Mouse (Mus musculus): ENCODE data around the gene Mapk3. TPM values are rescaled to one million over a fixed set of nuclear protein-coding genes. Genes with fewer than 3 reads are reported as not detected.
"Not testable (repeated sequence)": the region's sequence is repeated elsewhere in the genome, so short reads cannot be mapped to it uniquely, and the experiment has no call there.

The Mapk3 gene
- polyA plus RNA-seq, 1 experiment from 2014 or later, result 63.8 TPM

DNA sequence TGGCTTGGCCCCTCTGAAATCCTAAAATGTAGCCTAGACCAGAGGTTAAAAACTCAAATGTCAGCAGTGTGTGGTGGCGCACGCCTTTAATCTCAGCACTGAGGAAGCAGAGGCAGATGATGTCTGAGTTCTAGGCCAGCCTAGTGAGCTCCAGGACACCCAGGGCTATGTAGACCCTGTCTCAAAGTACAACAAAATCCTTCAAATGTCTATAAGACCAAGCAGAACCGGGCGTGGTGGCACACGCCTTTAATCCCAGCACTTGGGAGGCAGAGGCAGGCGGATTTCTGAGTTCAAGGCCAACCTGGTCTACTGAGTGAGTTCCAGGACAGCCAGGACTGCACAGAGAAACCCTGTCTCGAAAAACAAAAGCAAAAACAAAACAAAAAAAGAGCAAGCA, 19.7 kb downstream of the Mapk3 start:
- Histone ChIP-seq H3K4me1 (replicated peaks) (peaks cover 67% of the 10 kb centered on the region), H3K36me3 (peaks cover 15% of the 10 kb centered on the region), H3K27ac (peak overlapping the region; percentile 87; the same call in 1 of the 2 replicates)
- not testable (repeated sequence) for H3K27me3 ChIP-seq (ENCODE audit: insufficient read depth, poor library complexity, severe bottlenecking); H3K9me3 ChIP-seq; DNase-seq (ENCODE audit: low spot score); H3K4me3 ChIP-seq
- 89% methylated on average over 7 of the region's 7 CpGs for WGBS

DNA sequence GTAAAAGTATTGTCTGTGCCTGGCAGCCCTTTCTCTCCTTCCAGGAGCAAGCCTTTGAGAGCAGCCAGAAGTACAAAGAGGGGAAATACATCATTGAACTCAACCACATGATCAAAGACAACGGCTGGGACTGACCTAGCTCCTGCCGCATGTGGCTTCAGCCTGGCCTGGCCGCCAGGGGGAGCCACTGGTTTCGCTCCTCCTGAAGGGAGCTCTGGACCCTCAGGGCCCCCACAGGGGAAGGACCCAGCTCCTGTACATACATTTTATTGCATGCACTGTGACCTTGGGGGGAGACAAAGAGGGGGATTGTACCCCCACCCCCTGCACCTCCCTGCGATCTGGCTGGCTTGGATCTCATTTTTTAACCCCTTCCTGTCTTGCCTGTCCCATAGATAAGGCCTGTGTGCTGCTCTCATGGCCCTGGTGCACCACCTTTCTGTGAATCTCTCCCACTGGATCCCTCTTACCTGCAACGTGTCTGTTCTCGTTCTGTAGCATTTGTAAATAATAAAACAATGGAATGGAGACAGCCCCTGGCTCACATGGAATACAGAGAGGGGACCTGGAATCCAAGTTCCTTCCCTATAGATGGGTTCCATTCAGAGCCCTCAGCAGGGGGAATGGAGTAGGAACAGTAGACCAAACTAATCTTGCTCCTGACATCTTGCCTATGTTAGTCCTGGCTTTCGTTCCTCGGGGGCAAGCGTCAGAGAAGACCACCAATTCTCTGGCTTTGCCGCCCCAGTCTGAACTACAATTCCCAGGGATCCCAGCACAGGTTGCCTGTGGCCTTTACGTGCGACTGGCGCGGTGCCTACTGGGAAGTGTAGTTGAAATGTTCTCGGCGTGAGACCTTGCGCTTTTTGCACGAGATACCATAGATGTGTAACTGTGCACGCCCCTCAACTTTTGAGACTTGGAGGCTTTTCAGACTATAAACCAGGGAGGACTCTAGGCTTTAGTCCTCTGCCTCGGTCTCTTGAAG, 20.9 kb downstream of the Mapk3 start:
- H3K4me1 ChIP-seq (replicated peaks), result peaks cover 67% of the 10 kb centered on the region
- no peaks in the 10 kb centered on the region for H3K9me3 ChIP-seq
- peak overlapping the region; percentile 57 for H3K4me3 ChIP-seq
- peak overlapping the region; percentile 87 for H3K27ac ChIP-seq
- H3K36me3 ChIP-seq, result peaks cover 27% of the 10 kb centered on the region
- no peaks in the 10 kb centered on the region for H3K27me3 ChIP-seq (ENCODE audit: insufficient read depth, poor library complexity, severe bottlenecking)
- WGBS, result 2% methylated on average over 21 of the region's 21 CpGs
- DNase-seq (ENCODE audit: low spot score), result peak; percentile 90

DNA sequence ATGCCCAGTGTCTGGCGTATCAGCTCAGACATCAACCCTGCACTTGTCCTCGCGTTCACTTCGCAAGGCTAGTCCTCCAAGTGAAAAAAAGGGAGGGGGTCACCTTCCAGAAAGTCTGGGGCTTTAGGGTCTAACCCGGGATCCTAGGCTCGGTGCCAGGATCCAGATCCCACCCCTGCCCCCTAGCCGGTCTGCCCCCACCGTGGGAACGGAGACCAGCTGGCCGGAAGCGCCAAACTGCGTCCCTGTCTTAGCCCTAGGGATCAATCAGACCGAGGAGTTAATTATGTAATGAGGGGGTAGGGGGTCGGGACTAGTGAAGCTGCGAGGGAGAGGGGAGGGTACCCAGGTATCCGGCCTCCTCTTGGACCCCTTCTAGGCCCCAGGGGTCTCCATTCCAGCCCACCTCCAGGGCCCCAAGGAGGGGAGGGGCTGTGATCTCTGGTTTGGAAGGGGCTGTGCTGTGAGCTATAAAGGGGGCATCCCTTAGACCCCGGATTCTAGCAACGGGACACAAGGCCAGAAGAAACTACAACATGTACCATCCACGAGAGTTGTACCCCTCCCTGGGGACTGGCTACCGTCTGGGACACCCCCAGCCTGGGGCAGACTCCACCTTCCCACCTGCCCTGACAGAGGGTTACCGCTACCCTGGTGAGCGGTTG, 21.7 kb downstream of the Mapk3 start, which contains the start of gene Tbx6:
Tbx6 (plus strand) TSS at position 513 of the 665 bp plus-strand sequence.
- Histone ChIP-seq H3K9me3 (no peaks in the 10 kb centered on the region), H3K4me1 (replicated peaks) (peaks cover 61% of the 10 kb centered on the region), H3K27ac (peak within 1 kb of the TSS; percentile 87), H3K27me3 (ENCODE audit: insufficient read depth, poor library complexity, severe bottlenecking) (no peaks in the 10 kb centered on the region), H3K4me3 (peak within 1 kb of the TSS; percentile 57), H3K36me3 (peaks cover 35% of the 10 kb centered on the region)
- WGBS, result 7% methylated on average over 22 of the region's 22 CpGs
- DNase-seq (ENCODE audit: low spot score), result no peak

DNA sequence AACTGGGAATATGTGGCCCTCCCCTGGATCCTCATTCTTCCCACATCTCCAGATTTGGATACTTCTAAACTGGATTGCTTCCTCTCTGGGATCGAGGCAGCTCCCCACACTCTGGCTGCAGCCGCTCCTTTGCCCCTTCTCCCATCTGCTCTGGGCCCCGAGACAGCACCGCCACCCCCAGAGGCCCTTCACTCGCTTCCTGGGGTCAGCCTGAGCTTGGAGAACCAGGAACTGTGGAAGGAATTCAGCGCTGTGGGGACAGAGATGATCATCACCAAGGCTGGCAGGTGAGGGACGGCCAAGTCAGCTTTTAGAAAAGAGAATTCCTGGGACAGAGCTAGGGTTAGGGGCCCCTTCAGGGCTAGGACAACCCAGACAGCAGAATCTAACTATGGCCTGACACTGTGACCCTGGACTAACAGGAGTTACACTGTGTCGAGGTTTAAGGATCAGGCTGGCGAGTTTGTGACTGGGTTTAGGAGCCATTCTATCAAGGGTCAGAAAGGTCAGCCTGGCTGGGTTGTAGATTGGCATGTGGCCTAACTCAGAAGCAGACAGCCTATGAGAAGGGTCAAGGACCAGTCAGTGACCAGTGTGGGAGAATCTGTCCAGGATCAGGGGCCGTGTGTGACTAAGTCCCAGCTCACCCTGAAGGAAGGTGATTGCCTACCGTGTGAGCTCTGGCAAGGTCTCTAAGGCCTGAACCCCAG, 22.4 kb downstream of the Mapk3 start:
- WGBS, result 38% methylated on average over 11 of the region's 11 CpGs
- DNase-seq (ENCODE audit: low spot score), result peak; percentile 9
- H3K4me3 ChIP-seq, result peak overlapping the region; percentile 57; the same call in 1 of the 2 replicates
- H3K36me3 ChIP-seq, result peaks cover 42% of the 10 kb centered on the region
- H3K4me1 ChIP-seq (replicated peaks), result peaks cover 55% of the 10 kb centered on the region
- H3K9me3 ChIP-seq, result no peaks in the 10 kb centered on the region
- no peaks in the 10 kb centered on the region for H3K27me3 ChIP-seq (ENCODE audit: insufficient read depth, poor library complexity, severe bottlenecking)
- H3K27ac ChIP-seq, result peak overlapping the region; percentile 87

GRCm38 (mm10) chr7:126782693-126783092, 23.3 kb downstream of the Mapk3 start:
- 82% methylated on average over 13 of the region's 13 CpGs for WGBS
- H3K27ac ChIP-seq, result 0 out of 2 replicates have a peak overlapping the region, but pooled peaks have one; percentile 2
- H3K36me3 ChIP-seq, result peaks cover 51% of the 10 kb centered on the region
- no peak for DNase-seq (ENCODE audit: low spot score)
- H3K27me3 ChIP-seq (ENCODE audit: insufficient read depth, poor library complexity, severe bottlenecking), result no peaks in the 10 kb centered on the region
- peaks cover 46% of the 10 kb centered on the region for H3K4me1 ChIP-seq (replicated peaks)
- H3K9me3 ChIP-seq, result no peaks in the 10 kb centered on the region
- no peak overlapping the region for H3K4me3 ChIP-seq

DNA sequence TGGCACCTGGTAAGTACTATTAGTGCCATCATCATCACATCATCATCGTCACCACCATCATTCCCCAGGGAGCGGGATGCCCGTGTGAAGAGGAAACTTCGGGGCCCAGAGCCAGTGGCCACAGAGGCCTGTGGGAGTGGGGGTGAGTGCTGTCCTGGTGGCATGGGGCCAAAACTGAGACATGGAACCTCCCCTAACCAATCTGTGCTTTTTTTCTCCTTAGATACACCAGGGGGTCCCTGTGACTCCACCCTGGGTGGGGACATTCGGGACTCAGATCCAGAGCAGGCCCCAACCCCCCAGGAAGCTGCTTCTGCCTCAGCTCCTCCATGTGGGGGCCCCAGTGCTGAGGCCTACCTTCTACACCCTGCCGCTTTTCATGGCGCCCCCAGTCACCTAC, 25.1 kb downstream of the Mapk3 start:
- no peak for DNase-seq (ENCODE audit: low spot score)
- peaks cover 37% of the 10 kb centered on the region for H3K4me1 ChIP-seq (replicated peaks)
- no peak overlapping the region for H3K4me3 ChIP-seq
- H3K9me3 ChIP-seq, result no peaks in the 10 kb centered on the region
- WGBS, result 90% methylated on average over 7 of the region's 7 CpGs
- peaks cover 69% of the 10 kb centered on the region for H3K36me3 ChIP-seq
- H3K27ac ChIP-seq, result no peak overlapping the region
- H3K27me3 ChIP-seq (ENCODE audit: insufficient read depth, poor library complexity, severe bottlenecking), result no peaks in the 10 kb centered on the region

DNA sequence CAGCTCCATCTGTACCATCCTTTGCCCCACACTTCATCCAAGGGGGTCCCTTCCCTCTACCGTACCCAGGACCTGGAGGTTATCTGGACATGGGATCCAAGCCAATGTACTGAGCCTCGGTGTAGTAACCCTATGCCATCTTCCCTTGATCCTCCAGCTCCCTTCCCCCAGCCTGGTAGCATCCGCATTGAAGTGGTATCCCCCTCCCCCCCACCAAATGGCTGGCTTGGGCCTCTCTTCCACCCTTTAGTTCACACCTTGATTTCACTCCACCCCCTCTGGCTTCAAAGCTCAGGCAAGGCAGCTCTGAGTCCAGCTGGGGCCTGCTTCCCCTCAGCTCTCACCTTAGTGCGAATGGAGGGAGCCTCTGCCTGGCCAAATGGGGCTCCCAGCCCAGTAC, 25.7 kb downstream of the Mapk3 start:
- WGBS, result 82% methylated on average over 4 of the region's 4 CpGs
- H3K27me3 ChIP-seq (ENCODE audit: insufficient read depth, poor library complexity, severe bottlenecking), result no peaks in the 10 kb centered on the region
- peaks cover 33% of the 10 kb centered on the region for H3K4me1 ChIP-seq (replicated peaks)
- H3K36me3 ChIP-seq, result peaks cover 75% of the 10 kb centered on the region
- DNase-seq (ENCODE audit: low spot score), result no peak
- no peak overlapping the region for H3K4me3 ChIP-seq
- H3K9me3 ChIP-seq, result no peaks in the 10 kb centered on the region
- H3K27ac ChIP-seq, result no peak overlapping the region

GRCm38 (mm10) chr7:126786142-126786541, 26.7 kb downstream of the Mapk3 start:
- peaks cover 33% of the 10 kb centered on the region for H3K4me1 ChIP-seq (replicated peaks)
- no peak overlapping the region for H3K4me3 ChIP-seq
- H3K27me3 ChIP-seq (ENCODE audit: insufficient read depth, poor library complexity, severe bottlenecking), result no peaks in the 10 kb centered on the region
- WGBS, result 94% methylated on average over 14 of the region's 14 CpGs
- DNase-seq (ENCODE audit: low spot score), result no peak
- H3K36me3 ChIP-seq, result peaks cover 85% of the 10 kb centered on the region
- H3K9me3 ChIP-seq, result no peaks in the 10 kb centered on the region
- H3K27ac ChIP-seq, result no peak overlapping the region

GRCm38 (mm10) chr7:126789141-126789540, 29.7 kb downstream of the Mapk3 start:
- Histone ChIP-seq H3K27ac (no peak overlapping the region), H3K4me1 (replicated peaks) (peaks cover 26% of the 10 kb centered on the region), H3K36me3 (peaks cover 75% of the 10 kb centered on the region), H3K4me3 (no peak overlapping the region), H3K9me3 (no peaks in the 10 kb centered on the region), H3K27me3 (ENCODE audit: insufficient read depth, poor library complexity, severe bottlenecking) (no peaks in the 10 kb centered on the region)
- no peak for DNase-seq (ENCODE audit: low spot score)
- 91% methylated on average over 4 of the region's 4 CpGs for WGBS

- DNase-seq (ENCODE audit: low spot score), result peak; percentile 99
- peak within 1 kb of the TSS; percentile 98 for H3K27ac ChIP-seq
- peaks cover 45% of the 10 kb centered on the region for H3K4me1 ChIP-seq (replicated peaks)
- under 1% methylated on average over 83 of the region's 83 CpGs for WGBS
- peaks cover 75% of the 10 kb centered on the region for H3K36me3 ChIP-seq
- peak within 1 kb of the TSS; percentile 98 for H3K4me3 ChIP-seq
- H3K9me3 ChIP-seq, result no peaks in the 10 kb centered on the region
- H3K27me3 ChIP-seq (ENCODE audit: insufficient read depth, poor library complexity, severe bottlenecking), result no peaks in the 10 kb centered on the region
Observed at GRCm38 (mm10) chr7:126791851-126792720, 32.7 kb downstream of the Mapk3 start, which contains the start of gene Ppp4c. Gene Ppp4c (minus strand): TSS chr7:126792496.

DNA sequence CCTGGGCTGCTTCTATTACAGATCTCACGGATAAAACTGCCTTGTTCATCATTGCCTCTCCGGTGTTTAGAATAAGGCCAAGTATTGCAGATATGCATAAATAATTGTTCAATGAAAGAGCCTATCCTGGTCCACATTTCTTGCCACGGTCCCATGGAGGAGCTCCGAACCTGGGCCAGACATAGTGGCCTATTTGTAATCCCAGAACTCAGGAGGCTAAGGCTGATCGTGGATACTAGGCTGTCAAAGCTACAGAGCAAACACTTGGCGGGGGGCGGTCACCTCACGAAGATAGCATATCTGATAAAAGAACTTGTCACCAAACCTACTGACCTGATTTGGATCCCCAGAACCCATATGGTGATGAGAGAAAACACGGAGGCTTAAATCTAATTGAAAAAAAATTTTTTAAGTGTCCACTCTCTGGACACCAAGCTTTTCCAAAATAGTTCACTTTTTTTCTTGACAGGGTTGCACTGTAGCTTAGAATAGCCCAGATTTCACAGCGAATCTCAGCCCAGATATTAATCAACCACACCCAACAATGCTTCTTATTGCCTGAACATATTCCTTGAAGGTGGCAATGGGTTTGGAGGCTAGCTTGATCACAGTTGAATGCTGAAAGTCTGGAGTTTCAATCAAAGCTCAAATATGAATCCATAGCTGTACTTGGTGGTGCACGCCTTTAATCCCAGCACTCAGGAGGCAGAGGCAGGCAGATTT, 33.5 kb downstream of the Mapk3 start:
- WGBS, result 31% methylated on average over 11 of the region's 11 CpGs
- Histone ChIP-seq H3K4me1 (replicated peaks) (peaks cover 53% of the 10 kb centered on the region), H3K9me3 (no peaks in the 10 kb centered on the region), H3K27ac (peak overlapping the region; percentile 98), H3K4me3 (peak overlapping the region; percentile 98), H3K27me3 (ENCODE audit: insufficient read depth, poor library complexity, severe bottlenecking) (no peaks in the 10 kb centered on the region), H3K36me3 (peaks cover 75% of the 10 kb centered on the region)
- no peak for DNase-seq (ENCODE audit: low spot score)
